Mouse (Mus musculus): ENCODE measurements at regions not wholly inside any gene's neighbourhood (a gene's known extent, or its start where the extent isn't known, plus 50 kb on each side); places are given as distances from the start of the nearest gene placed in this dataset.
"Not testable (repeated sequence)": the region's sequence is repeated elsewhere in the genome, so short reads cannot be mapped to it uniquely, and the experiment has no call there.

- DNase-seq = peak; percentile 73 to 75
Observed at GRCm38 (mm10) chr17:6489926-6490564, 60.1 kb downstream of the Dynlt1b start.

DNA sequence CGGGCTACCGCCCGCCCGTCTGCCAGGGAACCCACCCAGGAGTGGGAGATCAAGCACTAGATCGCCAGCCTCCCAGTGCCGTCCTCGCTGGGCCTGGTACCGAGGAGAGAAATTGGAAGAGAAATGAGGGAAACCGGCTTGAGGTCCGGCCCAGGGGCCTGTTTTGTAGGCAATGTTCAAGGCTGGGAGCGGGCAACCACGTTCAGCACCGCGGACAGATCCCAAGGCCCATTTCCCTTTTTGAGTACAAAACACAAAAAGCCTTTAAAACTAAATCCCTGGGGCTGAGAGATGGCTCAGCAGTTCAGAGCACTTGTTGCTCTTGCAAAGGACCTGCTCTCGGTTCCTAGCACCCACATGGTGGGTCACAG is 60.6 kb downstream of the Dynlt1b start:
- not testable (repeated sequence) for DNase-seq

- DNase-seq = peak; percentile 51 to 63
Observed at GRCm38 (mm10) chr17:6492501-6492900, 62.6 kb downstream of the Dynlt1b start.

GRCm38 (mm10) chr17:6492950-6493349 is 63.0 kb downstream of the Dynlt1b start:
- DNase-seq = peak; percentile 87 to 89

GRCm38 (mm10) chr17:6496491-6496890 is 66.6 kb downstream of the Dynlt1b start:
- not testable (repeated sequence) for DNase-seq

GRCm38 (mm10) chr17:6502676-6503075 is 72.8 kb downstream of the Dynlt1b start:
- DNase-seq = not testable (repeated sequence)

GRCm38 (mm10) chr17:6505896-6506295 is 76.0 kb downstream of the Dynlt1b start:
- DNase-seq = not testable (repeated sequence)

GRCm38 (mm10) chr17:6515128-6515527 is 85.2 kb downstream of the Dynlt1b start:
- DNase-seq = not testable (repeated sequence)

- DNase-seq = not testable (repeated sequence)
Observed at GRCm38 (mm10) chr17:6519107-6519506, 82.4 kb upstream of the Dynlt1c start.

DNA sequence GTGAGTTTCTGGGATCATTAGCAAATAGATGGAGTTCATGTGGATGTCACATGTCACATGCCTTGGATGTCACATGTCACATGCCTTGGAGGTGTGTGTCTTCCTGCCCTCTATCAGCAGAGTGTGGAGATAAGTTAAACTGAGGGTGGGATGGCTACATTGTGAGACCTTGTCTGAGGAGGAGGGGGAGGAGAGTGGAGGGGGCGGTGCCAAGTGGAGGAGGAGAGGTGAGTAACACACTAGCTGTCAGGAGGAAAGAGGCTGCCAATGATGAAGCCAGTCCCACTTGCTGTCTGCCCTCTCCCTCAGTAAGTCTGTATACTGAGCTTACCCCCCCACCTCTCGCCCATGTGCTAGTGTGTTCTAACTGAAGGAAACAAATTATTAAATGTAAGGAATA is 81.5 kb upstream of the Dynlt1c start:
- DNase-seq = not testable (repeated sequence)

GRCm38 (mm10) chr17:6520751-6521150 is 80.7 kb upstream of the Dynlt1c start:
- DNase-seq = not testable (repeated sequence)

DNA sequence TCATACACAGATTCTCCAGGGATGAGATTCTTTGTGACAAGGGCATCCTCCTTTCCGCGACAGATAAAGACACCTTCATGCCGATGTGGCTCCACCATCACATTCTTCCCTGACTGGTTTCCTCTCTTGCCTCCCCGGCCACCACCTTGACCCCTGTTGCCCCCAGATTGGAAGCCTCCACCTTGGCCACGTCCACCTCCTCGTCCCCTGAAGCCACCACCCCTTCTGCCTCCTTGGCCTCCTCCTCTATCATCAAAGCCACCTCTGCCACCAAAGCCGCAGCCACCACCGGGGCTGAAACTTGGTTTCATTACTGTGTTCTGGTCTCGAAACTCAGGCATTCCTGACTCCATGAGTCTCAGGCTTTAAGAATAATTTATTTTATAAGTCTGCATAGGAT is 79.3 kb upstream of the Dynlt1c start:
- DNase-seq = not testable (repeated sequence)

- not testable (repeated sequence) for DNase-seq
Observed at GRCm38 (mm10) chr17:6538723-6539122, 62.7 kb upstream of the Dynlt1c start.

GRCm38 (mm10) chr17:6547064-6547760 is 54.3 kb upstream of the Dynlt1c start:
- DNase-seq = not testable (repeated sequence)

DNA sequence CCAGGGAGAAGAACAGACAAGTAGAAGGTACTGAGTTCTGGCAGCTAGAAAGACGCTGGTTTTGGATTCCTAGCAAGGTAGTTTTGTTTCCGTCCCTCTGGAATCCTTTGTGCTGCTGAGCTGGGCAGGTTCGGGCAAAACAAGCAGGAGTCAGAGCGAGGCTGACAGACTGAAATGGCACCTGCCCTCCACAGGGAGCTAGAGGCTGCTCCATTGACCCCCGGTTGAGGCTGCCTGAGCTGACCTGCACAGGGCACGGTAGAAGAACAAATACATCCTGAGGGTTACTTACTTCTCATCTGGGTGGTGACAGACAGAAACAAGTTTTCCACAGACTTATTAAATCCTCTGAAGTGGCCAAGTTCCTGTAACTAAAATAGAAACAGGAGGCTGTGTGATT is 53.5 kb upstream of the Dynlt1c start:
- DNase-seq = not testable (repeated sequence)
